Mouse (Mus musculus): ENCODE measurements around the gene Efcc1. TPM values are rescaled to one million over a fixed set of nuclear protein-coding genes. Genes with fewer than 3 reads are reported as not detected.

The Efcc1 gene
- polyA plus RNA-seq, 1 experiment from 2014 or later, result 0.62 TPM

GRCm38 (mm10) chr6:87799576-87799975 is 68.9 kb downstream of the Efcc1 start:
- H3K4me2 ChIP-seq (replicated peaks), result no peak overlapping the region
- ATAC-seq (ENCODE audit: low FRiP score, low read depth), result no peak
- H3K9me3 ChIP-seq, result no peaks in the 10 kb centered on the region
- WGBS, result 92% methylated on average over 6 of the region's 6 CpGs
- H3K36me3 ChIP-seq, result peaks cover 6% of the 10 kb centered on the region; the same call in 1 of the 2 replicates
- H3K27me3 ChIP-seq, result no peaks in the 10 kb centered on the region
- peaks cover 9% of the 10 kb centered on the region for H3K4me1 ChIP-seq
- H3K4me3 ChIP-seq, result no peak overlapping the region
- no peak overlapping the region for H3K27ac ChIP-seq
- no peak overlapping the region for H3K9ac ChIP-seq

- ATAC-seq (ENCODE audit: low FRiP score, low read depth), result no peak
- Histone ChIP-seq H3K4me3 (no peak overlapping the region), H3K4me1 (peaks cover 10% of the 10 kb centered on the region), H3K9me3 (no peaks in the 10 kb centered on the region), H3K4me2 (replicated peaks) (no peak overlapping the region), H3K27ac (no peak overlapping the region), H3K27me3 (no peaks in the 10 kb centered on the region), H3K36me3 (peaks cover 6% of the 10 kb centered on the region; the same call in 1 of the 2 replicates), H3K9ac (no peak overlapping the region)
- WGBS, result 86% methylated on average over 5 of the region's 7 CpGs
These were observed 71.8 kb downstream of the Efcc1 start for GRCm38 (mm10) chr6:87802462-87802861.

GRCm38 (mm10) chr6:87804036-87804435 is 73.4 kb downstream of the Efcc1 start:
- H3K27me3 ChIP-seq, result no peaks in the 10 kb centered on the region
- H3K36me3 ChIP-seq, result peaks cover 1% of the 10 kb centered on the region; the same call in 1 of the 2 replicates
- no peaks in the 10 kb centered on the region for H3K9me3 ChIP-seq
- no peak overlapping the region for H3K4me2 ChIP-seq (replicated peaks)
- 0 out of 2 replicates have a peak, but pooled peaks cover 4% of the 10 kb centered on the region for H3K4me1 ChIP-seq
- ATAC-seq (ENCODE audit: low FRiP score, low read depth), result no peak
- WGBS, result 90% methylated on average over 1 of the region's 1 CpGs
- H3K27ac ChIP-seq, result no peak overlapping the region
- H3K4me3 ChIP-seq, result no peak overlapping the region
- H3K9ac ChIP-seq, result no peak overlapping the region

- WGBS, result 74% methylated on average over 7 of the region's 7 CpGs
- no peak overlapping the region for H3K4me2 ChIP-seq (replicated peaks)
- peaks cover 9% of the 10 kb centered on the region for H3K4me1 ChIP-seq
- H3K27ac ChIP-seq, result no peak overlapping the region
- H3K9ac ChIP-seq, result no peak overlapping the region
- no peaks in the 10 kb centered on the region for H3K27me3 ChIP-seq
- no peaks in the 10 kb centered on the region; the same call in 1 of the 2 replicates for H3K36me3 ChIP-seq
- no peaks in the 10 kb centered on the region for H3K9me3 ChIP-seq
- no peak for ATAC-seq (ENCODE audit: low FRiP score, low read depth)
- H3K4me3 ChIP-seq, result no peak overlapping the region
These were observed 74.2 kb downstream of the Efcc1 start for GRCm38 (mm10) chr6:87804886-87805285.

GRCm38 (mm10) chr6:87805448-87805847 is 74.8 kb downstream of the Efcc1 start:
- 86% methylated on average over 7 of the region's 7 CpGs for WGBS
- Histone ChIP-seq H3K27me3 (no peaks in the 10 kb centered on the region), H3K9ac (no peak overlapping the region), H3K4me3 (no peak overlapping the region), H3K27ac (no peak overlapping the region), H3K36me3 (no peaks in the 10 kb centered on the region; the same call in 1 of the 2 replicates), H3K9me3 (no peaks in the 10 kb centered on the region), H3K4me2 (replicated peaks) (no peak overlapping the region), H3K4me1 (peaks cover 14% of the 10 kb centered on the region)
- ATAC-seq (ENCODE audit: low FRiP score, low read depth), result no peak

Other genes starting within 250 kb of the Efcc1 start
- 4.4 and 4.5 TPM in 2 replicates for gene Arhgap25, start 197.6 kb upstream of the Efcc1 start, polyA plus RNA-seq (2015; fragmentation: Nextera tagmentation; extraction: Ambion mirVana)
- 3.8 and 4.6 TPM in 2 replicates for gene Prokr1, start 140.1 kb upstream of the Efcc1 start, polyA plus RNA-seq (2015; fragmentation: Nextera tagmentation; extraction: Ambion mirVana)
- gene Aplf, start 58.7 kb upstream of the Efcc1 start, polyA plus RNA-seq (2015; fragmentation: Nextera tagmentation; extraction: Ambion mirVana), result 13.4 and 15.4 TPM in 2 replicates
- 0.94 and 1.6 TPM in 2 replicates for gene Gp9, start 47.2 kb downstream of the Efcc1 start, polyA plus RNA-seq (2015; fragmentation: Nextera tagmentation; extraction: Ambion mirVana)
- 9.8 and 10.3 TPM in 2 replicates for gene Rab43, start 81.3 kb downstream of the Efcc1 start, polyA plus RNA-seq (2015; fragmentation: Nextera tagmentation; extraction: Ambion mirVana)
- 3.7 and 6.8 TPM in 2 replicates for gene Gm45140, start 104.9 kb downstream of the Efcc1 start, polyA plus RNA-seq (2015; fragmentation: Nextera tagmentation; extraction: Ambion mirVana)
- 46.7 and 53.7 TPM in 2 replicates for gene Isy1, start 107.9 kb downstream of the Efcc1 start, polyA plus RNA-seq (2015; fragmentation: Nextera tagmentation; extraction: Ambion mirVana)
- gene Cnbp, start 120.2 kb downstream of the Efcc1 start, polyA plus RNA-seq (2015; fragmentation: Nextera tagmentation; extraction: Ambion mirVana), result 1,115 and 1,121 TPM in 2 replicates
- 186 and 193 TPM in 2 replicates for gene Copg1, start 156.9 kb downstream of the Efcc1 start, polyA plus RNA-seq (2015; fragmentation: Nextera tagmentation; extraction: Ambion mirVana)
- gene Hmces, start 183.1 kb downstream of the Efcc1 start, polyA plus RNA-seq (2015; fragmentation: Nextera tagmentation; extraction: Ambion mirVana), result 66.8 and 69.0 TPM in 2 replicates

Measured in limb, embryonic 13.5 days (tissue).